Mouse (Mus musculus): ENCODE data around the gene Dnah1. TPM values are rescaled to one million over a fixed set of nuclear protein-coding genes. Genes with fewer than 3 reads are reported as not detected.

Gene Dnah1
- total and polyA plus RNA-seq, 3 experiments = 0.04 to 0.11 TPM; not detected in 1

GRCm38 (mm10) chr14:31228234-31228633 lies 95.5 kb downstream of the Dnah1 start:
- Histone ChIP-seq H3K9me3 (replicated peaks; ENCODE audit: insufficient read depth, low read length) (no peaks in the 10 kb centered on the region), H3K27me3 (ENCODE audit: control insufficient read depth in 1 of 2, insufficient read depth in 2 of 2, low read length in 2 of 2) (peaks cover 4 to 8% of the 10 kb centered on the region in 2 experiments), H3K9ac (ENCODE audit: control insufficient read depth, low read depth, low read length, poor library complexity, severe bottlenecking) (no peak overlapping the region), H3K4me3 (ENCODE audit: control insufficient read depth in 1 of 2, insufficient read depth in 1 of 2, low read depth in 2 of 2, low read length in 2 of 2) (no peak overlapping the region), H3K27ac (ENCODE audit: control insufficient read depth, low read depth, low read length) (no peak overlapping the region), H3K4me1 (ENCODE audit: control insufficient read depth in 1 of 2, insufficient read depth in 2 of 2, low read length in 2 of 2) (no peaks in the 10 kb centered on the region), H3K79me2 (ENCODE audit: control insufficient read depth, insufficient read depth, low read length, poor library complexity) (no peaks in the 10 kb centered on the region), H3K36me3 (ENCODE audit: control insufficient read depth in 1 of 2, insufficient read depth in 2 of 2, low read length in 2 of 2) (no peaks in the 10 kb centered on the region)
- DNase-seq (ENCODE audit: low read depth, low spot score) = no peak
- TF ChIP-seq HCFC1 (IDR thresholded peaks at IDR 0.05; ENCODE audit: low read depth, low read length) (no peak), TBP (IDR thresholded peaks at IDR 0.05; ENCODE audit: low read depth, low read length) (no peak), POLR2AphosphoS5 (IDR thresholded peaks at IDR 0.05; ENCODE audit: borderline replicate concordance, low read depth, low read length) (no peak), ZKSCAN1 (IDR thresholded peaks at IDR 0.05; ENCODE audit: low read depth, low read length) (no peak), MAZ (IDR thresholded peaks at IDR 0.05; ENCODE audit: low read depth, low read length) (no peak), BHLHE40 (IDR thresholded peaks at IDR 0.05; ENCODE audit: borderline replicate concordance, low read depth, low read length) (no peak), NRF1 (IDR thresholded peaks at IDR 0.05; ENCODE audit: insufficient read depth, low read depth, low read length, poor library complexity, severe bottlenecking) (no peak)

- no peak overlapping the region for H3K4me3 ChIP-seq (ENCODE audit: control insufficient read depth in 1 of 2, insufficient read depth in 1 of 2, low read depth in 2 of 2, low read length in 2 of 2)
- H3K79me2 ChIP-seq (ENCODE audit: control insufficient read depth, insufficient read depth, low read length, poor library complexity) = no peaks in the 10 kb centered on the region
- DNase-seq (ENCODE audit: low read depth, low spot score) = no peak
- no peak overlapping the region for H3K9ac ChIP-seq (ENCODE audit: control insufficient read depth, low read depth, low read length, poor library complexity, severe bottlenecking)
- no peaks in the 10 kb centered on the region for H3K9me3 ChIP-seq (replicated peaks; ENCODE audit: insufficient read depth, low read length)
- no peak for TF ChIP-seq SMC3 (IDR thresholded peaks at IDR 0.05; ENCODE audit: low read depth, low read length)
- no peak for TF ChIP-seq NRF1 (IDR thresholded peaks at IDR 0.05; ENCODE audit: insufficient read depth, low read depth, low read length, poor library complexity, severe bottlenecking)
- no peak for TF ChIP-seq MAZ (IDR thresholded peaks at IDR 0.05; ENCODE audit: low read depth, low read length)
- no peak for TF ChIP-seq RCOR1 (IDR thresholded peaks at IDR 0.05; ENCODE audit: low read depth, low read length)
- TF ChIP-seq ZC3H11A (IDR thresholded peaks at IDR 0.05; ENCODE audit: low read depth, low read length) = no peak
- no peak for TF ChIP-seq NELFE (IDR thresholded peaks at IDR 0.05; ENCODE audit: low read depth, low read length)
- no peak for TF ChIP-seq MEF2A (IDR thresholded peaks at IDR 0.05; ENCODE audit: extremely low read depth, insufficient replicate concordance, low read depth, low read length, poor library complexity, severe bottlenecking)
- TF ChIP-seq BHLHE40 (IDR thresholded peaks at IDR 0.05; ENCODE audit: borderline replicate concordance, low read depth, low read length) = no peak
- TF ChIP-seq MXI1 (IDR thresholded peaks at IDR 0.05; ENCODE audit: low read depth, low read length) = no peak
- TF ChIP-seq KAT2A (conservative IDR thresholded peaks at IDR 0.05; ENCODE audit: low read depth, low read length) = no peak
- TF ChIP-seq POLR2AphosphoS5 (IDR thresholded peaks at IDR 0.05; ENCODE audit: borderline replicate concordance, low read depth, low read length) = no peak
- no peak for TF ChIP-seq EP300 (IDR thresholded peaks at IDR 0.05; ENCODE audit: low read depth in 1 of 2, low read length in 2 of 2)
- no peak for TF ChIP-seq MAFK (IDR thresholded peaks at IDR 0.05; ENCODE audit: borderline replicate concordance, low read depth, low read length)
- TF ChIP-seq UBTF (IDR thresholded peaks at IDR 0.05; ENCODE audit: borderline replicate concordance, insufficient read depth, low read depth, low read length) = no peak
- no peak for TF ChIP-seq MYB (IDR thresholded peaks at IDR 0.05; ENCODE audit: low read depth, low read length)
- no peak for TF ChIP-seq RAD21 (IDR thresholded peaks at IDR 0.05; ENCODE audit: low read depth, low read length)
- TF ChIP-seq POLR2AphosphoS2 (IDR thresholded peaks at IDR 0.05; ENCODE audit: low read length) = no peak
- TF ChIP-seq CTCF (IDR thresholded peaks at IDR 0.05 in 2 of 3, conservative IDR thresholded peaks at IDR 0.05 in 1 of 3; ENCODE audit: control insufficient read depth in 1 of 3, insufficient read depth in 1 of 3, low read depth in 2 of 3, low read length in 3 of 3, poor library complexity in 1 of 3, severe bottlenecking in 1 of 3) = no peak
- no peak overlapping the region for H3K27ac ChIP-seq (ENCODE audit: control insufficient read depth, low read depth, low read length)
- H3K36me3 ChIP-seq (ENCODE audit: control insufficient read depth in 1 of 2, insufficient read depth in 2 of 2, low read length in 2 of 2) = no peaks in the 10 kb centered on the region
- H3K27me3 ChIP-seq (ENCODE audit: control insufficient read depth in 1 of 2, insufficient read depth in 2 of 2, low read length in 2 of 2) = peaks cover 4 to 7% of the 10 kb centered on the region in 2 experiments; a peak in 3 of 4 replicates
- no peaks in the 10 kb centered on the region for H3K4me1 ChIP-seq (ENCODE audit: control insufficient read depth in 1 of 2, insufficient read depth in 2 of 2, low read length in 2 of 2)
Measured at GRCm38 (mm10) chr14:31226978-31227377, 96.7 kb downstream of the Dnah1 start.
